Mouse (Mus musculus) small intestine, adult 2 months (tissue): ENCODE results near the gene Fabp6.

Source experiments
- CTCF ChIP-seq: fragments of 200-500 bp; IDR thresholded peaks from 2 replicates; pipeline ENCODE4 v1.5.1; 2012; ENCODE audit warnings: low read depth, mild to moderate bottlenecking, control low read depth, inconsistent platforms, low read length, moderate library complexity, mixed read lengths; ENCODE audit not compliant: insufficient replicate concordance, insufficient read length; ENCODE audit errors: extremely low read depth
- POLR2A ChIP-seq: fragments of 200-500 bp; IDR thresholded peaks from 2 replicates; pipeline ENCODE4 v1.6.1; 2012; ENCODE audit warnings: low read depth, mild to moderate bottlenecking, control low read depth, inconsistent platforms, low read length, moderate library complexity

DNA sequence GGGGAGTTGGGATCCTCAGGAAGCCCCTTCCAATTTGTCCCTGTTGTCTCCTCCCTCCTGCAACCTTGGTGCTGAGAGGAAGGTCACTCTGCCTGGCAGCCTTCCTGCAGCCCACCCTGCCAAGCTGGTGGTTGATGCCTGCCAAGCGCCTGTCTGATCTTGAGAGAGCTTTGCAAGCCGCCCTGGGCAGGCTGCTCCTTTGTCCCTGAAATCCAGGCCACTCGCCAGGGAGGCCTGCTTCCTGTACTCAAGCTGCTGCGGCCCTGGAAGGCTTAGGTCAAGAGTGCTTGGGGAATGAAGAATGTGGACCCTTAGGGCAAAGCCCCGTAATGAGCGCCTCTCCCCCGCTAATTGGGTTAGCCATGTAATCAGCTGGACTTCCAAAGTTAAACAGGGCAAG is 53.2 kb downstream of the Fabp6 start:
- TF ChIP-seq CTCF (no peak), POLR2A (no peak)
